Mouse (Mus musculus): Measurements from ENCODE around the gene Eif4e2. TPM values are rescaled to one million over a fixed set of nuclear protein-coding genes. Genes with fewer than 3 reads are reported as not detected.

The Eif4e2 gene
- polyA plus RNA-seq, 1 experiment from 2014 or later, result 106 TPM

GRCm38 (mm10) chr1:87245430-87245829 is 31.7 kb downstream of the Eif4e2 start:
- Histone ChIP-seq H3K27ac (no peak overlapping the region), H3K4me3 (no peak overlapping the region), H3K9me3 (no peaks in the 10 kb centered on the region), H3K27me3 (no peaks in the 10 kb centered on the region), H3K4me2 (no peak overlapping the region), H3K9ac (no peak overlapping the region), H3K4me1 (replicated peaks) (peaks cover 6% of the 10 kb centered on the region; the same call in 1 of the 2 replicates), H3K36me3 (no peaks in the 10 kb centered on the region)
- WGBS, result 39% methylated on average over 1 of the region's 1 CpGs
- no peak for ATAC-seq (ENCODE audit: low FRiP score)

- Histone ChIP-seq H3K27ac (no peak overlapping the region), H3K9me3 (no peaks in the 10 kb centered on the region), H3K9ac (no peak overlapping the region), H3K27me3 (no peaks in the 10 kb centered on the region), H3K36me3 (no peaks in the 10 kb centered on the region), H3K4me2 (peak overlapping the region; percentile 32), H3K4me3 (no peak overlapping the region), H3K4me1 (replicated peaks) (peaks cover 6% of the 10 kb centered on the region; the same call in 1 of the 2 replicates)
- ATAC-seq (ENCODE audit: low FRiP score), result peak; percentile 87
- WGBS, result 29% methylated on average over 22 of the region's 22 CpGs
Measured at GRCm38 (mm10) chr1:87245929-87246815, 32.5 kb downstream of the Eif4e2 start.

GRCm38 (mm10) chr1:87252040-87252609 is 38.4 kb downstream of the Eif4e2 start:
- Histone ChIP-seq H3K4me1 (replicated peaks) (no peaks in the 10 kb centered on the region), H3K27ac (no peak overlapping the region), H3K4me2 (no peak overlapping the region), H3K9ac (no peak overlapping the region), H3K9me3 (no peaks in the 10 kb centered on the region), H3K36me3 (no peaks in the 10 kb centered on the region), H3K27me3 (no peaks in the 10 kb centered on the region), H3K4me3 (no peak overlapping the region)
- ATAC-seq (ENCODE audit: low FRiP score), result no peak
- WGBS, result 64% methylated on average over 5 of the region's 5 CpGs

- no peak for ATAC-seq (ENCODE audit: low FRiP score)
Measured at GRCm38 (mm10) chr1:87255173-87255572, 41.5 kb downstream of the Eif4e2 start.

GRCm38 (mm10) chr1:87257691-87258090 is 44.0 kb downstream of the Eif4e2 start:
- no peak for ATAC-seq (ENCODE audit: low FRiP score)
- 19% methylated on average over 11 of the region's 11 CpGs for WGBS
- no peak overlapping the region for H3K4me2 ChIP-seq
- no peaks in the 10 kb centered on the region for H3K36me3 ChIP-seq
- no peak overlapping the region for H3K4me3 ChIP-seq
- no peaks in the 10 kb centered on the region for H3K9me3 ChIP-seq
- H3K27me3 ChIP-seq, result peaks cover 51% of the 10 kb centered on the region
- no peak overlapping the region for H3K9ac ChIP-seq
- H3K4me1 ChIP-seq (replicated peaks), result no peaks in the 10 kb centered on the region
- no peak overlapping the region for H3K27ac ChIP-seq

More at GRCm38 (mm10) chr1:87255173-87255572, 41.5 kb downstream of the Eif4e2 start:
- Histone ChIP-seq H3K4me2 (no peak overlapping the region), H3K4me3 (no peak overlapping the region), H3K9ac (no peak overlapping the region), H3K9me3 (no peaks in the 10 kb centered on the region), H3K27ac (no peak overlapping the region), H3K36me3 (no peaks in the 10 kb centered on the region), H3K4me1 (replicated peaks) (no peaks in the 10 kb centered on the region), H3K27me3 (peaks cover 27% of the 10 kb centered on the region)
- 66% methylated on average over 4 of the region's 4 CpGs for WGBS

- Histone ChIP-seq H3K4me3 (no peak overlapping the region), H3K9ac (no peak overlapping the region), H3K9me3 (no peaks in the 10 kb centered on the region), H3K36me3 (no peaks in the 10 kb centered on the region), H3K4me2 (no peak overlapping the region), H3K27ac (no peak overlapping the region), H3K4me1 (replicated peaks) (peaks cover 5% of the 10 kb centered on the region), H3K27me3 (peaks cover 59% of the 10 kb centered on the region)
- 12% methylated on average over 14 of the region's 14 CpGs for WGBS
- ATAC-seq (ENCODE audit: low FRiP score), result no peak
Measured at GRCm38 (mm10) chr1:87258484-87258883, 44.8 kb downstream of the Eif4e2 start.

GRCm38 (mm10) chr1:87259316-87259715 is 45.6 kb downstream of the Eif4e2 start:
- H3K4me1 ChIP-seq (replicated peaks), result peaks cover 13% of the 10 kb centered on the region
- no peaks in the 10 kb centered on the region for H3K9me3 ChIP-seq
- 84% methylated on average over 2 of the region's 2 CpGs for WGBS
- H3K4me3 ChIP-seq, result no peak overlapping the region
- H3K27ac ChIP-seq, result no peak overlapping the region
- peaks cover 67% of the 10 kb centered on the region for H3K27me3 ChIP-seq
- H3K9ac ChIP-seq, result no peak overlapping the region
- ATAC-seq (ENCODE audit: low FRiP score), result no peak
- H3K4me2 ChIP-seq, result no peak overlapping the region
- no peaks in the 10 kb centered on the region for H3K36me3 ChIP-seq

GRCm38 (mm10) chr1:87263257-87263656 is 49.5 kb downstream of the Eif4e2 start:
- no peak for ATAC-seq (ENCODE audit: low FRiP score)
- peaks cover 30% of the 10 kb centered on the region for H3K4me1 ChIP-seq (replicated peaks)
- H3K9me3 ChIP-seq, result no peaks in the 10 kb centered on the region
- no peak overlapping the region for H3K4me3 ChIP-seq
- H3K9ac ChIP-seq, result no peak overlapping the region
- no peaks in the 10 kb centered on the region for H3K36me3 ChIP-seq
- peaks cover 93% of the 10 kb centered on the region for H3K27me3 ChIP-seq
- H3K27ac ChIP-seq, result no peak overlapping the region
- peak overlapping the region; percentile 96; the same call in 1 of the 2 replicates for H3K4me2 ChIP-seq
- WGBS, result 1% methylated on average over 9 of the region's 9 CpGs

- H3K36me3 ChIP-seq, result no peaks in the 10 kb centered on the region
- ATAC-seq (ENCODE audit: low FRiP score), result peak; percentile 68; the same call in 1 of the 2 replicates
- peak overlapping the region; percentile 96 for H3K4me2 ChIP-seq
- WGBS, result under 1% methylated on average over 12 of the region's 12 CpGs
- no peak overlapping the region for H3K27ac ChIP-seq
- peak overlapping the region; percentile 73 for H3K9ac ChIP-seq
- no peaks in the 10 kb centered on the region for H3K9me3 ChIP-seq
- H3K4me3 ChIP-seq, result peak overlapping the region; percentile 50
- H3K27me3 ChIP-seq, result peaks cover 94% of the 10 kb centered on the region
- H3K4me1 ChIP-seq (replicated peaks), result peaks cover 30% of the 10 kb centered on the region
Measured at GRCm38 (mm10) chr1:87263796-87264133, 50.1 kb downstream of the Eif4e2 start.

GRCm38 (mm10) chr1:87264134-87265006 is 50.7 kb downstream of the Eif4e2 start, which contains the start of gene Efhd1:
Gene Efhd1, plus strand, starts transcription at chr1:87264363.
- Histone ChIP-seq H3K9me3 (no peaks in the 10 kb centered on the region), H3K4me3 (peak within 1 kb of the TSS; percentile 50), H3K4me1 (replicated peaks) (peaks cover 30% of the 10 kb centered on the region), H3K4me2 (peak within 1 kb of the TSS; percentile 96), H3K36me3 (no peaks in the 10 kb centered on the region), H3K9ac (peak within 1 kb of the TSS; percentile 73), H3K27ac (no peak within 1 kb of the TSS), H3K27me3 (peaks cover 95% of the 10 kb centered on the region)
- peak; percentile 44 for ATAC-seq (ENCODE audit: low FRiP score)
- under 1% methylated on average over 70 of the region's 70 CpGs for whole genome bisulfite sequencing

- peaks cover 32% of the 10 kb centered on the region for H3K4me1 ChIP-seq (replicated peaks)
- H3K9ac ChIP-seq, result no peak overlapping the region
- peak overlapping the region; percentile 96 for H3K4me2 ChIP-seq
- peaks cover 95% of the 10 kb centered on the region for H3K27me3 ChIP-seq
- H3K36me3 ChIP-seq, result no peaks in the 10 kb centered on the region
- under 1% methylated on average over 13 of the region's 13 CpGs for WGBS
- no peak overlapping the region for H3K27ac ChIP-seq
- peak overlapping the region; percentile 50 for H3K4me3 ChIP-seq
- ATAC-seq (ENCODE audit: low FRiP score), result no peak
- H3K9me3 ChIP-seq, result no peaks in the 10 kb centered on the region
Measured at GRCm38 (mm10) chr1:87265200-87265599, 51.5 kb downstream of the Eif4e2 start.
